Mouse (Mus musculus): Measurements from ENCODE around the gene Colca2.

GRCm38 (mm10) chr9:51292674-51293073, 14.3 kb upstream of the Colca2 start:
- TF ChIP-seq CTCF (IDR thresholded peaks at IDR 0.05; ENCODE audit: borderline replicate concordance, control insufficient read depth, extremely low read depth, insufficient read depth, low read length, poor library complexity) (peak; percentile 17; the same call in 1 of the 2 replicates), POLR2A (IDR thresholded peaks at IDR 0.05; ENCODE audit: control insufficient read depth, extremely low read depth, insufficient read depth, low read length, poor library complexity) (no peak)
